Mouse (Mus musculus) liver, embryonic 15.5 days (tissue): ENCODE data around the gene Ccdc13. TPM values are rescaled to one million over a fixed set of nuclear protein-coding genes. Genes with fewer than 3 reads are reported as not detected.

ENCODE experiments used
- ATAC-seq: fragments of 200-750 bp; cut with Nextera tagmentation; 2 replicates; pipeline ENCODE4 v1.8.0; 2017; ENCODE audit warnings: moderate number of reproducible peaks, mild to moderate bottlenecking, moderate library complexity; ENCODE audit not compliant: insufficient read depth
- H3K27ac ChIP-seq: fragments of 300-500 bp; sonication (generic); replicated peaks from 2 replicates; pipeline ENCODE4 v1.5.1; 2015; ENCODE audit warnings: mild to moderate bottlenecking, inconsistent platforms
- H3K27me3 ChIP-seq: fragments of 300-500 bp; sonication (generic); 2 replicates; pipeline ENCODE4 v1.6.1; 2015; ENCODE audit warnings: mild to moderate bottlenecking, inconsistent platforms
- H3K36me3 ChIP-seq: fragments of 300-500 bp; sonication (generic); replicated peaks from 2 replicates; pipeline ENCODE4 v1.6.1; 2015; ENCODE audit warnings: moderate library complexity, mild to moderate bottlenecking, inconsistent platforms
- H3K4me1 ChIP-seq: fragments of 300-500 bp; sonication (generic); replicated peaks from 2 replicates; pipeline ENCODE4 v1.6.1; 2015; ENCODE audit warnings: inconsistent platforms
- H3K4me2 ChIP-seq: fragments of 300-500 bp; sonication (generic); 2 replicates; pipeline ENCODE4 v1.6.1; 2015; ENCODE audit warnings: moderate library complexity, mild to moderate bottlenecking, inconsistent platforms
- H3K4me3 ChIP-seq: fragments of 300-500 bp; sonication (generic); replicated peaks from 2 replicates; pipeline ENCODE4 v1.5.1; 2015; ENCODE audit warnings: mild to moderate bottlenecking, inconsistent platforms
- H3K9ac ChIP-seq: fragments of 300-500 bp; sonication (generic); 2 replicates; pipeline ENCODE4 v1.6.1; 2015; ENCODE audit warnings: moderate library complexity, mild to moderate bottlenecking, inconsistent platforms
- H3K9me3 ChIP-seq: fragments of 300-500 bp; sonication (generic); replicated peaks from 2 replicates; pipeline ENCODE4 v1.6.1; 2016; ENCODE audit warnings: inconsistent platforms
- WGBS: fragments of 180-500 bp; shearing (Covaris S2); methylation state at CpG from one replicate; pipeline ENCODE4 v1.1.7; 2015; ENCODE audit warnings: mixed read lengths; ENCODE audit not compliant: insufficient replicate concordance; 5-methylcytosine and 5-hydroxymethylcytosine counted together
- polyA plus RNA-seq: library from polyadenylated mRNA; unstranded; fragments of >200 nt; fragmentation: Nextera tagmentation; extraction: Ambion mirVana; gene quantifications from 2 replicates; pipeline ENCODE4 v1.2.1, GENCODE M21; 2015

Ccdc13 gene
- polyA plus RNA-seq, result not detected in 2 replicates

- Histone ChIP-seq H3K4me1 (peaks cover 9% of the 10 kb centered on the region), H3K4me2 (peak within 1 kb of the TSS; percentile 66), H3K36me3 (no peaks in the 10 kb centered on the region), H3K9me3 (no peaks in the 10 kb centered on the region), H3K9ac (no peak within 1 kb of the TSS), H3K27ac (no peak within 1 kb of the TSS), H3K4me3 (peak within 1 kb of the TSS; percentile 40), H3K27me3 (peaks cover 28% of the 10 kb centered on the region)
- ATAC-seq, result peak; percentile 31; the same call in 1 of the 2 replicates
- 6% methylated on average over 61 of the region's 61 CpGs for WGBS
Measured at GRCm38 (mm10) chr9:121838829-121839621, at the start of gene Ccdc13. Gene Ccdc13, minus strand, starts transcription at chr9:121839461.

- no peak overlapping the region for H3K27ac ChIP-seq
- no peaks in the 10 kb centered on the region for H3K36me3 ChIP-seq
- no peaks in the 10 kb centered on the region for H3K9me3 ChIP-seq
- no peak overlapping the region for H3K4me3 ChIP-seq
- ATAC-seq, result 0 out of 2 replicates have a peak, but pooled peaks have one; percentile 22
- H3K9ac ChIP-seq, result no peak overlapping the region
- 0 out of 2 replicates have a peak, but pooled peaks cover 3% of the 10 kb centered on the region for H3K27me3 ChIP-seq
- no peak overlapping the region for H3K4me2 ChIP-seq
- WGBS, result 12% methylated on average over 7 of the region's 7 CpGs
- H3K4me1 ChIP-seq, result peaks cover 4% of the 10 kb centered on the region; the same call in 1 of the 2 replicates
Measured at GRCm38 (mm10) chr9:121882015-121882457, 42.8 kb upstream of the Ccdc13 start.

GRCm38 (mm10) chr9:121881301-121881700 lies 42.0 kb upstream of the Ccdc13 start:
- Histone ChIP-seq H3K27ac (no peak overlapping the region), H3K9me3 (no peaks in the 10 kb centered on the region), H3K4me3 (no peak overlapping the region), H3K27me3 (0 out of 2 replicates have a peak, but pooled peaks cover 3% of the 10 kb centered on the region), H3K9ac (no peak overlapping the region), H3K4me1 (peaks cover 4% of the 10 kb centered on the region; the same call in 1 of the 2 replicates), H3K36me3 (no peaks in the 10 kb centered on the region), H3K4me2 (no peak overlapping the region)
- no peak for ATAC-seq
- WGBS, result 59% methylated on average over 6 of the region's 6 CpGs

- Histone ChIP-seq H3K27me3 (0 out of 2 replicates have a peak, but pooled peaks cover 3% of the 10 kb centered on the region), H3K9ac (no peak overlapping the region), H3K4me1 (peaks cover 4% of the 10 kb centered on the region; the same call in 1 of the 2 replicates), H3K36me3 (no peaks in the 10 kb centered on the region), H3K4me2 (peak overlapping the region; percentile 27), H3K9me3 (no peaks in the 10 kb centered on the region), H3K27ac (no peak overlapping the region), H3K4me3 (no peak overlapping the region)
- 12% methylated on average over 14 of the region's 14 CpGs for WGBS
- no peak for ATAC-seq
Measured at GRCm38 (mm10) chr9:121880840-121881239, 41.6 kb upstream of the Ccdc13 start.

GRCm38 (mm10) chr9:121877052-121877740 lies 37.9 kb upstream of the Ccdc13 start:
- H3K4me3 ChIP-seq, result no peak overlapping the region
- peaks cover 4% of the 10 kb centered on the region; the same call in 1 of the 2 replicates for H3K4me1 ChIP-seq
- H3K4me2 ChIP-seq, result no peak overlapping the region
- H3K36me3 ChIP-seq, result no peaks in the 10 kb centered on the region
- 0 out of 2 replicates have a peak, but pooled peaks cover 3% of the 10 kb centered on the region for H3K27me3 ChIP-seq
- no peak overlapping the region for H3K9ac ChIP-seq
- no peak overlapping the region for H3K27ac ChIP-seq
- H3K9me3 ChIP-seq, result no peaks in the 10 kb centered on the region
- ATAC-seq, result no peak
- WGBS, result 16% methylated on average over 3 of the region's 3 CpGs

GRCm38 (mm10) chr9:121873578-121873977 lies 34.3 kb upstream of the Ccdc13 start:
- H3K4me2 ChIP-seq, result no peak overlapping the region
- H3K27ac ChIP-seq, result no peak overlapping the region
- no peak overlapping the region for H3K9ac ChIP-seq
- no peaks in the 10 kb centered on the region for H3K36me3 ChIP-seq
- no peaks in the 10 kb centered on the region for H3K9me3 ChIP-seq
- no peak overlapping the region for H3K4me3 ChIP-seq
- no peaks in the 10 kb centered on the region for H3K4me1 ChIP-seq
- peaks cover 3% of the 10 kb centered on the region; the same call in 1 of the 2 replicates for H3K27me3 ChIP-seq
- no peak for ATAC-seq

- H3K9me3 ChIP-seq, result no peaks in the 10 kb centered on the region
- peaks cover under 1% of the 10 kb centered on the region; the same call in 1 of the 2 replicates for H3K27me3 ChIP-seq
- ATAC-seq, result no peak
- H3K4me2 ChIP-seq, result no peak overlapping the region
- H3K4me3 ChIP-seq, result no peak overlapping the region
- no peak overlapping the region for H3K27ac ChIP-seq
- 57% methylated on average over 2 of the region's 2 CpGs for WGBS
- no peaks in the 10 kb centered on the region for H3K4me1 ChIP-seq
- no peak overlapping the region for H3K9ac ChIP-seq
- H3K36me3 ChIP-seq, result no peaks in the 10 kb centered on the region
Measured at GRCm38 (mm10) chr9:121872062-121872683, 32.9 kb upstream of the Ccdc13 start.

- 39% methylated on average over 4 of the region's 4 CpGs for WGBS
- no peak overlapping the region for H3K4me3 ChIP-seq
- no peak for ATAC-seq
- no peak overlapping the region for H3K27ac ChIP-seq
- no peaks in the 10 kb centered on the region for H3K36me3 ChIP-seq
- H3K27me3 ChIP-seq, result no peaks in the 10 kb centered on the region; the same call in 1 of the 2 replicates
- no peak overlapping the region for H3K9ac ChIP-seq
- H3K4me2 ChIP-seq, result no peak overlapping the region
- H3K9me3 ChIP-seq, result no peaks in the 10 kb centered on the region
- no peaks in the 10 kb centered on the region for H3K4me1 ChIP-seq
Measured at GRCm38 (mm10) chr9:121869973-121870515, 30.8 kb upstream of the Ccdc13 start.

GRCm38 (mm10) chr9:121869432-121869831 lies 30.2 kb upstream of the Ccdc13 start:
- ATAC-seq, result no peak
- no peak overlapping the region for H3K27ac ChIP-seq
- 75% methylated on average over 5 of the region's 5 CpGs for WGBS
- H3K4me1 ChIP-seq, result no peaks in the 10 kb centered on the region
- H3K4me2 ChIP-seq, result no peak overlapping the region
- H3K36me3 ChIP-seq, result no peaks in the 10 kb centered on the region
- H3K4me3 ChIP-seq, result no peak overlapping the region
- no peak overlapping the region for H3K9ac ChIP-seq
- H3K9me3 ChIP-seq, result no peaks in the 10 kb centered on the region
- H3K27me3 ChIP-seq, result no peaks in the 10 kb centered on the region; the same call in 1 of the 2 replicates

GRCm38 (mm10) chr9:121868236-121868635 lies 29.0 kb upstream of the Ccdc13 start:
- Histone ChIP-seq H3K4me1 (no peaks in the 10 kb centered on the region), H3K36me3 (no peaks in the 10 kb centered on the region), H3K27me3 (no peaks in the 10 kb centered on the region; the same call in 1 of the 2 replicates), H3K4me2 (no peak overlapping the region), H3K4me3 (no peak overlapping the region), H3K27ac (no peak overlapping the region), H3K9ac (no peak overlapping the region), H3K9me3 (no peaks in the 10 kb centered on the region)
- ATAC-seq, result no peak
- WGBS, result 67% methylated on average over 6 of the region's 6 CpGs
